Mouse (Mus musculus): Measurements from ENCODE around the gene Mta1. TPM values are rescaled to one million over a fixed set of nuclear protein-coding genes. Genes with fewer than 3 reads are reported as not detected.

Mta1 gene
- total RNA-seq, 1 experiment from 2014 or later, result 42.2 TPM

GRCm38 (mm10) chr12:113114856-113115538 is 16.9 kb downstream of the Mta1 start:
- no peak for ATAC-seq (replicated peaks in 1 of 2; ENCODE audit: insufficient read depth in 1 of 2, low FRiP score in 2 of 2, low TSS enrichment in 1 of 2, low read depth in 1 of 2, poor library complexity in 2 of 2, severe bottlenecking in 2 of 2)

- ATAC-seq (replicated peaks in 1 of 2; ENCODE audit: insufficient read depth in 1 of 2, low FRiP score in 2 of 2, low TSS enrichment in 1 of 2, low read depth in 1 of 2, poor library complexity in 2 of 2, severe bottlenecking in 2 of 2), result peak; percentile 68 to 79
Measured at GRCm38 (mm10) chr12:113119516-113120410, 21.7 kb downstream of the Mta1 start.

GRCm38 (mm10) chr12:113124726-113125125 is 26.6 kb downstream of the Mta1 start:
- ATAC-seq (replicated peaks in 1 of 2; ENCODE audit: insufficient read depth in 1 of 2, low FRiP score in 2 of 2, low TSS enrichment in 1 of 2, low read depth in 1 of 2, poor library complexity in 2 of 2, severe bottlenecking in 2 of 2), result no peak

- ATAC-seq (replicated peaks in 1 of 2; ENCODE audit: insufficient read depth in 1 of 2, low FRiP score in 2 of 2, low TSS enrichment in 1 of 2, low read depth in 1 of 2, poor library complexity in 2 of 2, severe bottlenecking in 2 of 2), result no peak
Measured at GRCm38 (mm10) chr12:113130732-113131131, 32.7 kb downstream of the Mta1 start.

GRCm38 (mm10) chr12:113131601-113132000 is 33.5 kb downstream of the Mta1 start:
- no peak for ATAC-seq (replicated peaks in 1 of 2; ENCODE audit: insufficient read depth in 1 of 2, low FRiP score in 2 of 2, low TSS enrichment in 1 of 2, low read depth in 1 of 2, poor library complexity in 2 of 2, severe bottlenecking in 2 of 2)

DNA sequence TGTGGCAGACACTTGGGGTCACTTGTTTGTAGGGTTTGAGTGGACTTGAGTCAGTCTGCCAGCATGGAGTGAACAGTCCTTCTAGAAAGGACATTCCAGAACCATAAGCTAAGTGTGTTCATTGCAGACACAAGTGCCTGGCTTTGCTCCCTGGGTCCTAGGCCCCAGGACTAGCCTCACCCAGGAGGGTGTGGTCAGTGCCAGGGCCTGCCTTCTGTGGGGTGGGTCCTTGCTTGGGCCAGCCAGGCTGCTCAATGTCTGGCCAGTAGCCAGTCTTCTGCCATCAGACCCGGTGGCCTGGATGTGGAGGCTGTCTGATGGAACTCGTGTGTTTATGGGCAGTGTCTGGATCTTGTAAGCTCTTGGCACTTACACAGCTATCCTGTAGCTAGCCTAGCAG is 34.5 kb downstream of the Mta1 start:
- ATAC-seq (replicated peaks in 1 of 2; ENCODE audit: insufficient read depth in 1 of 2, low FRiP score in 2 of 2, low TSS enrichment in 1 of 2, low read depth in 1 of 2, poor library complexity in 2 of 2, severe bottlenecking in 2 of 2), result no peak

GRCm38 (mm10) chr12:113133260-113133659 is 35.2 kb downstream of the Mta1 start:
- no peak for ATAC-seq (replicated peaks in 1 of 2; ENCODE audit: insufficient read depth in 1 of 2, low FRiP score in 2 of 2, low TSS enrichment in 1 of 2, low read depth in 1 of 2, poor library complexity in 2 of 2, severe bottlenecking in 2 of 2)

- ATAC-seq (replicated peaks in 1 of 2; ENCODE audit: insufficient read depth in 1 of 2, low FRiP score in 2 of 2, low TSS enrichment in 1 of 2, low read depth in 1 of 2, poor library complexity in 2 of 2, severe bottlenecking in 2 of 2), result no peak
Measured at GRCm38 (mm10) chr12:113133861-113134403, 35.9 kb downstream of the Mta1 start.

- no peak for ATAC-seq (replicated peaks in 1 of 2; ENCODE audit: insufficient read depth in 1 of 2, low FRiP score in 2 of 2, low TSS enrichment in 1 of 2, low read depth in 1 of 2, poor library complexity in 2 of 2, severe bottlenecking in 2 of 2)
Measured at GRCm38 (mm10) chr12:113134502-113134901, 36.4 kb downstream of the Mta1 start.

GRCm38 (mm10) chr12:113135401-113135800 is 37.3 kb downstream of the Mta1 start:
- ATAC-seq (replicated peaks in 1 of 2; ENCODE audit: insufficient read depth in 1 of 2, low FRiP score in 2 of 2, low TSS enrichment in 1 of 2, low read depth in 1 of 2, poor library complexity in 2 of 2, severe bottlenecking in 2 of 2), result no peak

GRCm38 (mm10) chr12:113136492-113137020 is 38.5 kb downstream of the Mta1 start:
- ATAC-seq (replicated peaks in 1 of 2; ENCODE audit: insufficient read depth in 1 of 2, low FRiP score in 2 of 2, low TSS enrichment in 1 of 2, low read depth in 1 of 2, poor library complexity in 2 of 2, severe bottlenecking in 2 of 2), result no peak

DNA sequence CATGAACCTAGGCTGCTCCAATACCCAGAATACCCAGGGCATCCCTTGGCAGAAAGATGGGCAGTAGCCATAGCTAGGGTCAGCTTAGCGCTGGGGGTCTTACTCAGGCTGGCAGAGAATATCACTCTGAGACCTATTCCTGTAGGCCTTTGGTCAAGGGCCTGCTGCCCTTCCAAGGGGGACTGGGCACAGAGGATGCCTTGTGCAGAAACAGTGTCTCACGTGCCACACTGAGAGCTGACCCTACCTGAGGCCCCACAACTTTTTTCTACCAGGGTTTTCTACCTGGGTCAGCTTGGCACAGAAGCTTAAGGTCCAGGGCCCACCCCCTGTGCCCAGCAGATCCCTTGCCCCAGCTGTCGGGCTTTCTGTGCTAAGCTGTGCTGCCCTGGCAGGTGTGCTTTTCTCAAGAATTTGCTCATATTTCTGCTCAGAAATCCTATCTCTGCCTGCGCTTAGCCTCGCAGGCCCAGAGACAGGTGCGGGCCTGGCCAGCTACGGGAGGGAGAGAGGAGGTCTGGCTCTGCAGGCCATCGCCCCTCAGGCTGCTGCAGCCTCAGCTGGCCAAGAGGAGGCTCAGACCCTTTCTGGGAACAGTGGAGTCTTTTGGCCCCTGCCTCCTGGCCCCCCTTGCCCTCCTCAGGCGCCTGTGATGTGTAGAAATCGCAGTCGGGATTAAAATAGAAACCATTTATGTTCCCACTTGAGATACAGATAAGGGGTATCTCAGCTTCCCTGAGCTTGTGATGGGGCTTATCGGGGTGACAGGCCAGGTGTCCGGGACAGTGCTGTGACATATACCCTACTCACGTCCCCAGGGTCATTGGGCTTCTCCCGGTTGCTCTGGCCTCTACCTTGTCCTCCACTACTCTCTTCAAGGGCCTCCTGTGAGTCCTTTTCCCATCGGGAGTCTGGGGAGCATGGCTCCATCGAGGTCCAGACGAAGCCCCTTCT is 39.5 kb downstream of the Mta1 start:
- ATAC-seq (replicated peaks in 1 of 2; ENCODE audit: insufficient read depth in 1 of 2, low FRiP score in 2 of 2, low TSS enrichment in 1 of 2, low read depth in 1 of 2, poor library complexity in 2 of 2, severe bottlenecking in 2 of 2), result no peak

DNA sequence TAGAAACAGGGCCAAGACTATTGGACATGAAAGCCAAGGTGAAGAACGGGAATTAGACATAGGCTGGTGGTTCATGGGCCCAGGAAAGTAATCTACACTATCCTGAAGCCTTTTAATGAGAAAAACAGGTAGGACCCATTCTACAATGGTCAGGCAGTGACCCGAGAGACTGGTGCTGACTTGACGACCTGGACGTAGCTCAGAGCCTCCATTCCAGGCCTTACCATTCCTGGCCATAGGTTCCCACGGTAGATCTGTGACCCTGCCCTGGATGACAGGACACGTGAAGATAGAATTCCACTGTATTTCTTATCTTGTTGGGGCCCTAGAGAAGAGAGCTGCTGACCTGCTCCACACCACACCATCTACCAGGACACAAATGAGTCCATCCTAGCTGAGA is 40.2 kb downstream of the Mta1 start:
- ATAC-seq (replicated peaks in 1 of 2; ENCODE audit: insufficient read depth in 1 of 2, low FRiP score in 2 of 2, low TSS enrichment in 1 of 2, low read depth in 1 of 2, poor library complexity in 2 of 2, severe bottlenecking in 2 of 2), result no peak

DNA sequence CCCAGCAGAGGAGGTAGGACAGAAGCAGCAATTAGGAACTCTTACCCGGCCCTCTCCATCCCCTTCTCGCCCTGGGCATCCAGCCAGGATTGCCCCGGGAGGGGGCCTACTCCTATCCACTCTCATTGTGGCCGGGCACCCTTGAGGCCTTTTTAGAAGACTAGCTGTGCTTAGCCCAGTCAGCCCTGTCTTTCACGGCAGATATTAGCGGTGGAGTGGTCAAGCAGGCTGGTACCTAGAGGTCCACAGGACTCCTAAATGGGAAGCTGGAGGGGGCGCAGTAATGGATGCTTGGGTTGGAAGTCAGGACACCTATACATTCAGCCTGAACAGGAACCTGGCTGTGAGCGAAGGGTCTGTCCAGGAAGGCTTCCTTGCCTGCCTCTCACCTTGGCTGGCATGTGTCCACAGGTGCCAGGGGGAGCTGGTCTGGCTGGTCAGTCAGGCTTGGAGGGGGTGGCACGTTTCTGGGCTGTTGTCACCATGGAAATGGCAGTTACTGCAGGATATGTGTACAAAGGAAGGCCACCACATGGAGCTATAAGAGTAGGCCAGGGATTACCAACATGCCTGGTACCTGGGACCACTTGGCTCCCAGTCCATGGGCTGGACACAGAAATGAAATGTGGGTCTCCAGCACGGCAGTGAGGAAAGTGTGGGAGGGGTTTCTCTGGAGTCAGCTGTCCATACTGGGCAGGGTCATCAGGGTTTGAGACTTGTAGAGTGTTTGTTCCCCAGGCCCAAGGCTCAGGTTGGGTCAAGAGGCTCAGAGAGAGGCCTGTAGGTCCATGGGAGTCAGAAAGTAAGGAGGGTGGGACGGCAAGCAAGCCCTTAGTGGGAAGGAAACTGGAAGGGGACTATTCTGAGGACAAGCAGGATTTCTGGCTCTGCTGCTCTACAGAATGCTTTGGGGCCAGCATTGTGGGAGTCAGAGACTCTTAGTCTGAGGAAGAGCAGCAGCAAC is 41.1 kb downstream of the Mta1 start:
- ATAC-seq (replicated peaks in 1 of 2; ENCODE audit: insufficient read depth in 1 of 2, low FRiP score in 2 of 2, low TSS enrichment in 1 of 2, low read depth in 1 of 2, poor library complexity in 2 of 2, severe bottlenecking in 2 of 2), result no peak

GRCm38 (mm10) chr12:113139908-113140615 is 42.0 kb downstream of the Mta1 start, which contains the start of gene Crip2:
Gene Crip2 (plus strand): TSS chr12:113140236.
- peak; percentile 54 to 55 for ATAC-seq (replicated peaks in 1 of 2; ENCODE audit: insufficient read depth in 1 of 2, low FRiP score in 2 of 2, low TSS enrichment in 1 of 2, low read depth in 1 of 2, poor library complexity in 2 of 2, severe bottlenecking in 2 of 2)

Measured in hematopoietic stem cell, adult 5-6 weeks (primary cell).